Mouse (Mus musculus): ENCODE data around the gene 1700007K13Rik. TPM values are rescaled to one million over a fixed set of nuclear protein-coding genes. Genes with fewer than 3 reads are reported as not detected.

1700007K13Rik gene
- total RNA-seq, 4 experiments from 2014 or later: 0.43 TPM; not detected in 3

DNA sequence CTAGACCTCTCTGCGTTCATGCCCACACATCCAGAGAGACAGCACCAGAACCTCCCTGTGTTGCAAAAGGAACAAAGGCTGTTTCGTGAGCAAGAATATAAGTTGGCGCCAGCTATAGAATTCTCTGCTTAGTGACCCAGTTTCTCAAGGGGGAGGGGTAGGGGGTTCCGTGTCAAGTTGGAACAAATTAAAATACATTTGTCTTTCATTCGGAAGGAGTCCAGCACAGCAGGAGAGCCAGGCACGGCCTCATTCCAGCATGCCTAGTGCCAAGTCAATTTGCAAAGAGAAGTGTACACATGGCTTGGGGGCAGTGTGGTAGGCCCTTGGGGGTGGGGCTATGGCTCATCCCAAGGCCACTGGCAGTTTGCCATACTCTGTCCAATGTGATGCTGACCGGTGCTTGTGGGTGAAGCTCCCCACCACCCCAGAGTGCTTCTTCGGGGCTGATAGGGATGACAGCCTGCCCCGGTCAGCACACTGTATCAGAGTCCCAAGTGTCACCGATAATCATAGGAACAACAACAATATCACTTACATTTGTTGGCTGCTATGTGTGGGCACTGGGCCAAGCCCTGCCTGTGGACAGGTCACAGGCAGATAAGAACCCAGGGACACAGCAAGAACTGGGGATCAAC lies 50.6 kb downstream of the 1700007K13Rik start:
- DNase-seq (ENCODE audit: low spot score): peak; percentile 28

DNA sequence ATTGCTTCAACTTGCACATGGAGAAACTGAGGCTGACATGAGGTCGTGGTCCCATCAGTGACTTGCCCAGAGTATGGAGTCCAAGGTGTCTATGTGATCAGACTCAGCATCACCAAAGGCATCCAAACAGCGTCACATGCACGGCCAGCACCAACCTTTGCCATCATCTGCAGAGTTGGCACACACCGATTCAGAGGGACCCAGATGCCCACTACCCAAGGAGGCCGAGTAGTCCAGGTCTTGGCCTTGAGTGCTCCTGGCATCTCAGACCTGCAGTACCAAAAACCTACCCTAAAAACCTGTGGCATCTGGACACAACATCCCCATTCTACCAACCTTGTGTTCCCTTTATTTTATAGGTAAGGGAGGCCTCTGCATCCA lies 51.4 kb downstream of the 1700007K13Rik start:
- DNase-seq (ENCODE audit: low spot score): no peak

DNA sequence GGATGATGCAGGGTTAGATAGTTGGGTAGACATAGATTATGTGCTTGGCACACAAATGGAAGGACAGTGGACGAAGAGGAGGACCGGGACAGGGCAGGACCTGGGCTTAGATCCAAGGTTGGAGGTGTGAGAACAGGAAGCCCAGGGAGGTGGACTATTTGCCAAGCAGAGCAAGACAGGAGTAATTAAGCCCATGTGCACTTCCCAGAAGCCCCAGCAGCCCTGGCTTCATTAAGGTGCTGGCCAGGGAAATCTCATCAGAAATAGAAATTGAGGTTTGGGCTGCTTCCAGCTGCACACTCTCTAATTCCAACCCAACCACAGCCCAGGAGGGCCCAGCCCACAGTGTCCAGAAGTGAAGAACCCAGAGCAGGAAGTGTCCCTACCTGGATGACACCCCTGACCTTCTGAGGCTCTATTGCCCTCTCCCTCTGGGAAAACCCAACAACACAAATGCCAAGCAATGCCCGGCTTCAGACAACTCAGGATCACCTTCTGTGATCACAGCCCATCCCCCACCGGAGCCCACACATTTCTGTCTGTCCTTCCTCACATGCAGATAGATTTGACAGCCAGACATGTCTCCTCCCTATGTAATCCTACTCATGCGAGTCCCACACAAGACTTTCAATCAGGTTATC lies 51.9 kb downstream of the 1700007K13Rik start:
- DNase-seq (ENCODE audit: low spot score): no peak

DNA sequence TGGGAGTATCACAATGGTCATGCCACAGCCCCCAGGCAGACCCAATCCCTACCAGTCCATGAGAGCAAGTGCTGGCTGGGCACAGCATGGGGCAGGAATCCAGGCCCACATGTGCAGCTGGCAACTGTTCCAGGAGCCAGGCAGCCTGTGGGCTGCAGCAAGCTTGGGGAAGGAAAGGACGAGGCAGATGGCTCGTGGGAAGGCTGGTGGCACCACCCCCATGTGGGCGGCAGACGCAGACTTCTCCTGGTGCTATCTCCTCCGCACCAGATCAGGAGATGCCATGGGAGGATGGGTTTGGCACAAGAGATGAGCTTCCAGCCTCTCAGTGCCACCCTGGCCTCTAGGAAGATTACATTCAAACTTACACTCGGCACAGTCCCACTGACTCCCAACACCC lies 53.2 kb downstream of the 1700007K13Rik start:
- no peak for DNase-seq (ENCODE audit: low spot score)

Other genes with a start within 250 kb of the 1700007K13Rik start
- 1 to 10 TPM; 3.4 to 6.9 (median 3.9) TPM for gene Ppp1r26, start 19.5 kb downstream of the 1700007K13Rik start, total RNA-seq (2022)
- 10 to 100 TPM; 39.1 to 46.8 (median 42.0) TPM for gene Mrps2, start 1.7 kb upstream of the 1700007K13Rik start, total RNA-seq (2022)
- 1 to 10 TPM; 1.2 to 2.4 (median 2.1) TPM for gene Gbgt1, start 30.6 kb upstream of the 1700007K13Rik start, total RNA-seq (2022)
- gene Gm10134, start 39.8 kb upstream of the 1700007K13Rik start, total RNA-seq (2022): 1 to 10 TPM in 2 of 4 experiments, not detected in 2; 1.4 TPM
- gene Ralgds, start 46.8 kb upstream of the 1700007K13Rik start, total RNA-seq (2022): 10 to 100 TPM in 2 of 4 experiments, 1 to 10 TPM in 2; 8.5 to 13.9 (median 9.8) TPM
- not detected for gene Cel, start 97.1 kb upstream of the 1700007K13Rik start, total RNA-seq (2022)
- gene Gtf3c5, start 117.4 kb upstream of the 1700007K13Rik start, total RNA-seq (2022): 10 to 100 TPM in 3 of 4 experiments, 1 to 10 TPM in 1; 9.9 to 13.2 (median 10.6) TPM
- gene Gfi1b, start 155.7 kb upstream of the 1700007K13Rik start, total RNA-seq (2022): under 1 TPM in 1 of 4 experiments, not detected in 3; 0.78 TPM
- gene Tsc1, start 174.9 kb upstream of the 1700007K13Rik start, total RNA-seq (2022): 10 to 100 TPM; 23.7 to 31.3 (median 28.8) TPM
- gene Spaca9, start 233.4 kb upstream of the 1700007K13Rik start, total RNA-seq (2022): not detected
- gene Ak8, start 233.8 kb upstream of the 1700007K13Rik start, total RNA-seq (2022): under 1 TPM in 1 of 4 experiments, not detected in 3; 0.26 TPM

Data from heart, adult 8-10 months (tissue).